Mouse (Mus musculus) adrenal gland, adult 18-20 months (tissue): ENCODE measurements around the gene Zfp983. TPM values are rescaled to one million over a fixed set of nuclear protein-coding genes. Genes with fewer than 3 reads are reported as not detected.
"Not testable (repeated sequence)": the region's sequence is repeated elsewhere in the genome, so short reads cannot be mapped to it uniquely, and the experiment has no call there.

Experiments
- DNase-seq, 2 experiments: peaks; one replicate each; pipeline ENCODE4 v3.0.0; 2021 to 2022; ENCODE audit warnings: low spot score in 2 of 2
- long read RNA-seq, 2 experiments: library from polyadenylated mRNA; stranded (forward); transcript quantifications; one replicate each; pipeline ENCODE4 v2.0.0; 2021
- total RNA-seq, 2 experiments: library from RNA; stranded (reverse); gene quantifications; 1 replicate in 1 of 2; 2 replicates in 1 of 2; pipeline ENCODE4 v1.2.3; 2021

The Zfp983 gene
- 1 to 10 TPM; 5.6 to 5.7 TPM for total RNA-seq
- long read RNA-seq, experiment 1, partial matches to known transcripts: 0 of 4 reads
- long read RNA-seq, experiment 1, other reads (novel, unspliced or antisense): 4 of 4 reads
- long read RNA-seq, experiment 2, partial matches to known transcripts: 1 of 12 reads
- long read RNA-seq, experiment 2, other reads (novel, unspliced or antisense): 11 of 12 reads

- peak; percentile 58 to 61 for DNase-seq
These were observed at the start of gene Zfp983 for GRCm38 (mm10) chr17:21650364-21650907. Gene Zfp983 (plus strand): TSS chr17:21650624.

GRCm38 (mm10) chr17:21616356-21616755 is 34.1 kb upstream of the Zfp983 start:
- no peak for DNase-seq

DNA sequence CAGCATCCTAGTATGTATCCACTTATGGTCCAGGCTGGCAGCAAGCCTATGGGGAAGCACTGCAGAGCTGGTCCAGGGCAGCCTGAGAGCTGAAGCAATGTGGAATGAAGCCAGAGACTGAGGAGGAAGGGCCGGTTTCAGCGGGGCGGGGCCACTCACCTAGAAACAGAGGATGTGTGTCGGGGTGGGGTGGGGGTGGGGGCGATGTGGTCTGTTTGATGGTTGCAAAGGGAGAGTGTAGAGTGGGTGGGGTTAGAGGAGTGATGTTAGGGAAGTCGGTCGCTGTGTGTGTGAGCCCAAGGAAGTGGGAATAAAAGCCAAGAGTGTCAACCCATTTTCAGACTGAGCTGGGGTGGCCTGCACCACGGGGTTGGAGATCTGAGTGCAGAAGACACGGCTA is 33.1 kb upstream of the Zfp983 start:
- DNase-seq: no peak

GRCm38 (mm10) chr17:21623647-21624046 is 26.8 kb upstream of the Zfp983 start:
- no peak for DNase-seq

GRCm38 (mm10) chr17:21635758-21636157 is 14.7 kb upstream of the Zfp983 start:
- DNase-seq: not testable (repeated sequence)

GRCm38 (mm10) chr17:21648791-21649190 is 1.6 kb upstream of the Zfp983 start:
- DNase-seq: peak; percentile 26 to 30

GRCm38 (mm10) chr17:21649936-21650335 is 488 bp upstream of the Zfp983 start:
- DNase-seq: no peak

DNA sequence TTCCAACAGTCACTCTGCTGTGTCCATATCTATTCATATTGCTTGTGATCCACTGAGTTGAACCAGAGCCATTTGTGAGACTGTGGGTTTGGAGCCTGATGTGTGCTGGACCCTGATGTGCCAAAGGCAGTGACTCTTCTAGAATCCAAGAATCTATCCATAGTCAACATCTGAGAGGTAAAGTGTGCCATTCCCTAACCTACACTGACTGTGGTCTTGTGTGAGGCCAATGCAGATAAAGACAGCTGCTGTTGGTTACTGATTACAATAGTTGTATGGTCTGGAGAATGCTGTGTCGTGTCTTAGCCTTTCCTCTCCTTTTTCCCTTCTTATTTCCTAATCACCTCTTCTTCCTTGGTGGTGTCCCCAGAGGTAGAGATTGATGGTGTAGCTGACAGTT is 28.4 kb downstream of the Zfp983 start:
- not testable (repeated sequence) for DNase-seq

DNA sequence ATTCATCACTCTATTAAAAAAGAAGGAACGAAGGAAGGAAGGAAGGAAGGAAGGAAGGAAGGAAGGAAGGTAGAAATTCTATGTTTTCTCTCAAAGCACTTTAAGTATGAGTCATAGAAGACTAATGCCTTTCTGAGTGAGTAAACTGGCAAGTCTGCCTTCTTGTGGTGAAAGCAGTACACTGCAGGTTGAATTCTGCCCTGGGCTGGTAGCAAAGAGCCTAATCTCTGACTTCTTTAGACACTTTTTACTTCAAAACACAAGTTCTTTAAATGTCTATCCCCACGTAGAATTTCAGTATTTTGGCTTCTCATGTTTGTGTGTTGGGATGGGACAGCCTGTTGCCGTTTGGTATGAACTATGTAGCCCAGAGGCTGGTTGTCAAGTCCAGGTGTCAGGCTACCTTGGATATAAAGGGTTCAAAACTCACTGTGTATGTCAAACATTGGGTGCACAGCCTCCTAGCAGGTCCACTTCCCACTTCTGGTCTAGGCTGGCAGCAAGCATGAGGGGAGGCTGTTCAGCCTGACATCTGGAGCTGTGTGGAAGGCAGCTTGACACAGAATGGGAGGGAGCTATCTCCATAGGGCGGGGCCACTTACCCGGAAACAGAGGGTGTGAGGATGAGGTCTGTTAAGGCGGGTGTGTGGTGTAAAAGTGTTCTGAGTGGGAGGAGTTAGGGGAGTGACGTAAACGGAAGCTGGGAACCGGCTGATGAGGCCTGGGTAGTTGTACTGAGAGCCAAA is 29.0 kb downstream of the Zfp983 start:
- DNase-seq: peak; percentile 70 to 76

GRCm38 (mm10) chr17:21680019-21680376 is 29.6 kb downstream of the Zfp983 start:
- DNase-seq: not testable (repeated sequence)

- DNase-seq: no peak
These were observed 41.1 kb downstream of the Zfp983 start, which contains the start of gene Gm10226 for GRCm38 (mm10) chr17:21691560-21691959. Gene Gm10226 (plus strand): TSS chr17:21691860.

- DNase-seq: no peak
These were observed 42.9 kb downstream of the Zfp983 start for GRCm38 (mm10) chr17:21693342-21693741.

DNA sequence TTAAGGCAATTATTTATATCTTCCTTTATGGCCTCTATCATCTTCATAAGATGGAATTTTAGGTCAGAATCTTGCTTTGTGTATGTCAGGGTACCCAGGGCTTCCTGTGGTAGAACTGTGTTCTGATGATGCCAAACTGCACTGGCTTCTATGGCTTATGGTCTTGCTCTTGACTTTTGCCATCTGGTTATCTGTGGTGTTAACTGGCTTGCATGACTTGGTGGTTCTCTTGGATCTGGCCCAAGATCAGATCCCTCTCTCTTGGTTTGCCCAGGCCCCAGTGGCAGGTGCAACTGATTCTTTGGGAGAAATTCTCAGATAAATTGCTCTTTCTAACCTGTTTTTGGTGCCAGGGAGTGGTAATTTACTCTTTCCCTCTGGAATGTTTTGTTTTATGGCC is 45.6 kb downstream of the Zfp983 start:
- no peak for DNase-seq

DNA sequence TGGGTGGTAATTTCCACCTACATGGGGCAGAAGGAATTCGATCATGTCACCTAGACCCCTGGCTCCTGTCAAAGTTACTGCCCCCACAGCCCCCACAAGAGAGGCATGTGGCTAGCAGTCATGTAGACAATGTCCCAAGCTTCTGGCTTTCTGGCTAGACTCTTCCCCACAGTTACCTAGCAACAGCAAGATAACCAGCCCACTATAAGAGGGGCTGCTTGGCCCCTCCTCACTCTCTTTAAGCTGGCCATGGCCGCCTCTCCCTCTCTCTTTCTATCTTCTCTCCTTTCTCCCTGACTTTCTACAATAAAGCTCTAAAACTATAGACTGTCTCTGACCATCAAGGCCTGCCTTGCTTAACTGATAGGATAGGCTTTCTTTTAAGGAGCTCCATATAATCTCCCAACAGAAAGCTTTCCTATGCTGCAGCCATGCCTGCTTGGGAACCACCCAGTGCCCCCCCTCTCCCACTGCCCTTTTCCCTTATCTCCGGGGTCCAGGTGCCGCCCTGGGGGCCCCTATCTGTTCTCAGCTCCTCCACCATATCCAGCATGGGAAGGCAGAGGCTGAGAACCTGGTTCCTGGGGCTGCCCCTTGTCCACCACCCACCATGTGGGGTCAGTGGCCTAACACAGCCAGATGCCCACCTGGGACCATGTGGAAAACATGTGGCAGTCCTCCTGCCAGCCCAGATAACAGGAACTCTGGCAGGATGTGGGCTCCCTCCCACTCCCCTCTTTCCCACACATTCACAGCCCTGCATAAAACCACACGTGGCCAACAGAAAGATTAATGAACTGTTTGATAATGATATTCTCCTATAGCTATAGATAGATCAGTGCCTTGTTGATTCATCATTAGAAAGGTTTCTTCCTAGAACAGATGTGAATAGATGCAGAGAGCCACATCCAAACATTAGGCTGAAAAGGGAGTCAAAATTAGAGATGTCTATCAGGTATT is 52.1 kb downstream of the Zfp983 start:
- no peak for DNase-seq

- no peak for DNase-seq
These were observed 53.0 kb downstream of the Zfp983 start for GRCm38 (mm10) chr17:21703414-21703813.

GRCm38 (mm10) chr17:21707343-21707996 is 57.0 kb downstream of the Zfp983 start, which contains the start of gene Zfp760:
Gene Zfp760 (plus strand): TSS chr17:21707741.
- peak; percentile 67 to 74 for DNase-seq

DNA sequence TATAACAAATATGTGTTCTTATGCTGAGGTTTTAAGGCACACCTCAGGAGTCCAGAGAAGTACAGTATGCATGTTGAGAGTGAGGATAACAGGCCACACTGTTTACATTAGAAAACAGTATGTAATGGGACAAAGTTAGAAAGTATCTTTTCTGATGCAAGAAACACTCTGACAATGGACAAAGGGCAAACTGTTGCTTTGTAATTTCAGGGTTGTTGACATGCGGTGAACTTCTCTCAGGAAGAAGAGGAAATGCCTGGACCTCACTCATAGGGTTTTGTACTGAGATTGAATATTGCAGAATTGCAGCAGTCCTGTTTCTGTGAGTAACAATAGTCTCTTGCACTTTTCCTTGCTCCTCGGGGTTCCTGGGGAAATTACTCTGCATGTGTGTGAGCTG is 58.0 kb downstream of the Zfp983 start:
- no peak for DNase-seq
